Mouse (Mus musculus) right cerebral cortex, postnatal 4 days (tissue): Measurements from ENCODE around the gene 4930453N24Rik.

Source experiments
- DNase-seq: peaks from one replicate; pipeline ENCODE4 v3.0.0-alpha.2; 2022

4930453N24Rik gene

GRCm38 (mm10) chr16:64719096-64719495, 51.9 kb downstream of the 4930453N24Rik start:
- DNase-seq, result no peak

- DNase-seq, result no peak
Observed at GRCm38 (mm10) chr16:64717814-64718213, 53.1 kb downstream of the 4930453N24Rik start.

- DNase-seq, result peak; percentile 72
Observed at GRCm38 (mm10) chr16:64711816-64712215, 59.1 kb downstream of the 4930453N24Rik start.
